Mouse (Mus musculus): ENCODE results near the gene Plekha4. TPM values are rescaled to one million over a fixed set of nuclear protein-coding genes. Genes with fewer than 3 reads are reported as not detected.
A peak's percentile ranks its signal among the peaks of the same experiment; 100 is the strongest.

Gene Plekha4
- polyA plus RNA-seq, 1 experiment from 2014 or later, result 0.50 TPM

DNA sequence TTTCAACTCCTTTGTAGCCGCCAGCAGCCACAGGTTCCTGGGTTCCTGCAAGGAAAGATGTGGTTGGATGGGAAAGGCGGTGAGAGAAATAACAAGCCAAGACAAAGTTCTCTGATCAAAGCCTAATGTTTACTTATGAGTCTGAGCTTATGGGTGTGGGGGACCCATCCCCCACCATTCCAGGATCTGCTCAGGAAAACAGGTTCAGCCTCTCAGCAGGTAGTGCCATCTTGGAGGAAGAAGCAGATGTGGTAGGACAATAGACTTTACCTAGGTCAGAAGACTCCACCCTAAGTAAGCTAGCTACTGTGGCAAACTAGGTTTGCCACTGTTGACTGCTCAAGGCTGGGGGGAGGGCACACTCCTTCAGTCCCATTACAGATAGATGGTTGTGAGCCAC, 38.7 kb downstream of the Plekha4 start:
- no peak for ATAC-seq
- H3K27ac ChIP-seq, result no peak overlapping the region
- no peak overlapping the region for H3K4me2 ChIP-seq
- H3K36me3 ChIP-seq (ENCODE audit: poor library complexity, severe bottlenecking), result no peaks in the 10 kb centered on the region
- H3K4me3 ChIP-seq, result no peak overlapping the region
- peaks cover 8% of the 10 kb centered on the region; the same call in 1 of the 2 replicates for H3K4me1 ChIP-seq
- WGBS, result 75% methylated on average over 2 of the region's 2 CpGs
- no peaks in the 10 kb centered on the region for H3K9me3 ChIP-seq (replicated peaks)
- H3K9ac ChIP-seq, result no peak overlapping the region
- H3K27me3 ChIP-seq, result 0 out of 2 replicates have a peak, but pooled peaks cover 7% of the 10 kb centered on the region

DNA sequence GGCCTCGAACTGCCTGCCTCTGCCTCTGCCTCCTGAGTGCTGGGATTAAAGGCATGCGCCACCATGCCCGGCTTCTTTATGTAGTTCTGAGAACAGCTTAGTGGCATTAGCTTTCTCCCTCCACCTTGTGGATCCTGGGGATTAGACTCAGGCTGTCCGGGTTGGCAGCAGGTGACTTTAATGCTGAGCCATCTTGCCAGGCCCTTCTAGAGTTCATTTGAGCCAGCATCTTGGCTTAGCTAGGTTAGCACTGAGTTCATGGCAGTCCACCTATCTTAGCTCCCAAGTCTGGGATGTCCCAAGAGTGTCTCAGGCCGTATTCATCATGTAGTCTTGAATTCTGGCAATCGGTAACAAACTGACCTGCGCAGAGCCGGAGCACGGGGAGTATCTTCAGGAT, 39.3 kb downstream of the Plekha4 start:
- Histone ChIP-seq H3K27ac (no peak overlapping the region), H3K4me3 (no peak overlapping the region), H3K9ac (no peak overlapping the region), H3K36me3 (ENCODE audit: poor library complexity, severe bottlenecking) (no peaks in the 10 kb centered on the region), H3K4me1 (peaks cover 11% of the 10 kb centered on the region; the same call in 1 of the 2 replicates), H3K9me3 (replicated peaks) (no peaks in the 10 kb centered on the region), H3K4me2 (no peak overlapping the region), H3K27me3 (0 out of 2 replicates have a peak, but pooled peaks cover 5% of the 10 kb centered on the region)
- 89% methylated on average over 9 of the region's 9 CpGs for WGBS
- no peak for ATAC-seq

DNA sequence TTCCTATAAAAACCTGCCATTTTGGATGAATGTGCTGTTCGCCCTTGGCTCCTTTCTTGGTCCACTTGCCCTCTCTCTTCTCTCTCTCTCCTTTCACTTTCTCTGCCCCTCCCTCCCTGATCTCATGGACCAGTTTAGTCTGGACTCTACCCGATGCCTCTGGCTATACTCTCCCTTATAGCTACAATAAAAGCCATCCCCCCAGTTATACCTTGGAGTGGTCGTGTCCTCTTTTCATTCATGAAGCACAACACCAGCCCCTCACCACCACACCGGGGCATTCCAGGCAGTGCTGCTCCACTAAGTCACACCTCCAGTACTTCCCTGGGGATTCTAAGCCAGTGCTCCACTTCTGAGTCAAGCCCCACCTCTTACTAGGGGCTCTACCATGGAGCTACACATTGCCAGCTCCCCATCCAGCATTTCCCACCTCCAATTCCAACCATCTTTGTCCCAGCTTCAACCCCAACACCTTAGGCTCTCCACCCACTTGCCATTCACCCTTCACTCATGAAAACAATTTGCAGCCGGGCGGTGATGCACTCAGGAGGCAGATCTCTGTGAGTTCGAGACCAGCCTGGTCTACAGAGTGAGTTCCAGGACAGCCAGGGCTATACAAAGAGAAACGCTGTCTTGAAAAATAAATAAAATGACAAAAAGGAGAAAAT, 41.1 kb downstream of the Plekha4 start:
- no peak overlapping the region for H3K9ac ChIP-seq
- no peak overlapping the region for H3K4me3 ChIP-seq
- no peaks in the 10 kb centered on the region for H3K36me3 ChIP-seq (ENCODE audit: poor library complexity, severe bottlenecking)
- 73% methylated on average over 8 of the region's 8 CpGs for WGBS
- H3K27me3 ChIP-seq, result 0 out of 2 replicates have a peak, but pooled peaks cover 5% of the 10 kb centered on the region
- peak overlapping the region; percentile 81 for H3K4me2 ChIP-seq
- H3K9me3 ChIP-seq (replicated peaks), result no peaks in the 10 kb centered on the region
- peaks cover 27% of the 10 kb centered on the region for H3K4me1 ChIP-seq
- no peak for ATAC-seq
- peak overlapping the region; percentile 55; the same call in 1 of the 2 replicates for H3K27ac ChIP-seq

DNA sequence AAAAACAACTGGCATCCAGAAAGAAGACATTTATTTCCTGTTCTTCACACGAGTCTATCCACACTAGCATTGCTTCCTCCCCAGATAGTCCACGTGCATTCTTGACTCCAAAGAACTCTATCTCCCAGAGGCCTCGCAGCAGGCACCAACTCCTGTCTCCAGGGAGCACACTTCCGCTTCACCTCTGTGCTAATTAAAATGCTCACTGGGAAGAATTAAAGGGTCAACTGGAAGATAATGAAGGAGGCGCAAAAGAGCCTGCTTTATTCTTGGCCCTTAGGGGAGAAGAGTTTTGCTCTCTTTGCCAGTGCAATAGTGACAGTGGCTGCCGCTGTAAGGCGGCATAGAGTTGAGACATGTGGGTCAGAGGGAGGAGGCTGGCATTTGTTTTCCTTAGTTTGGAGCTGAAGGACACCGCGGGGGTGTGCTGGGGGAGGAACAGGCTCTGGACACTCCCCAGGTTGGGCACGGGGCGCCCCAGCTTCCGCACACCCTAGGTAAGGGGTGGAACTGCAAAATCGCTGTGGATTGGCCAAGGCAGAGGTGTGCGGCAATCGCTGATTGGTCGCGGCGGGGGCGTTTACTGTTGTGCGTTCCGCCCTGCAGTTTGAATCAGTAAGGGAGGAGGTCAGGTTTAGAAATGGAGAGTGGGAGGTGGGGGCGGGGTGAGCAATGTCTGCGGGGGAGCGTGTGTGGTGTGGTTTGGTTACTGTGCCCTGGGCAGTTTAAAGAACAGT, 41.8 kb downstream of the Plekha4 start:
- peak; percentile 95 for ATAC-seq
- H3K36me3 ChIP-seq (ENCODE audit: poor library complexity, severe bottlenecking), result no peaks in the 10 kb centered on the region
- under 1% methylated on average over 24 of the region's 24 CpGs for WGBS
- H3K9me3 ChIP-seq (replicated peaks), result no peaks in the 10 kb centered on the region
- H3K4me1 ChIP-seq, result peaks cover 30% of the 10 kb centered on the region
- peak overlapping the region; percentile 48 for H3K4me3 ChIP-seq
- H3K9ac ChIP-seq, result peak overlapping the region; percentile 61
- H3K27me3 ChIP-seq, result 0 out of 2 replicates have a peak, but pooled peaks cover 3% of the 10 kb centered on the region
- peak overlapping the region; percentile 55 for H3K27ac ChIP-seq
- peak overlapping the region; percentile 81 for H3K4me2 ChIP-seq

DNA sequence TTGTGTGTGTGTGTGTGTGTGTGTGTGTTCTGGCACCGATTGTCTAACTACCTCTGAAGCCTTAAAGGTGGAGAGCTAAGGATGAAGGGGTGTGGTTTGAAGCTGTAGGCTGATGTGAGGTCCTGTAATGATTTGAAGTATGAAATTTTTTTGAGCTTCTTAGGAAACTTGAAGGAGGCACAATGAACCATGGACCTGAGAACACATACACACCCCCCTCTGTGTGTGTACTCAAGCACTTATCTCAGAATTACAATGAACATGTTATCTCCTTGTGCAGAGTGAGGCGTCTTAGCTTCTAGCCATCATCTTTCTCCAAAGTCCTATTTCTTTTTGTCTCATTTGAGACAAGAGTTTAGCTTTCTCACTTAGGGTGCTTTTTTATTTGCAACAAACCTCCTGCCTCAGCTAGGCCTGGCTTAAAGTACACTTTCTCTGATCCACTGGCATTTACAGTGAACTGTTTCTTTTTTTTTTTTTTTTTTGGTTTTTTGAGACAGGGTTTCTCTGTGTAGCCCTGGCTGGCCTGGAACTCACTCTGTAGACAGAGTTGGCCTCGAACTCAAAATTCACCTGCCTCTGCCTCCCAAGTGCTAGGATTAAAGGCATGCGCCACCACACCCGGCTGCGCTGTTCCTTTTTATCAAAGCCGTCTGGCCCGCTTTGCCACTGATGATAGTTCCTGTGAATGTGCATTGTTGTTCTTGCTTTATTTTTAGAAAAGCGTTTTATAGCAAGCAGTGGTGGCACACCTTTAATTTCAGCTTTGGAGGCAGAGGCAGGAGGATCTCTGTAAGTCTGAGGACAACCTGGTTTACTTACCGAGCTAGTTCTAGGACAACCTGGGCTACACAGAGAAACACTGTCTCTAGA, 42.7 kb downstream of the Plekha4 start:
- no peak for ATAC-seq
- peak overlapping the region; percentile 48 for H3K4me3 ChIP-seq
- 78% methylated on average over 10 of the region's 10 CpGs for WGBS
- peak overlapping the region; percentile 32 for H3K9ac ChIP-seq
- peak overlapping the region; percentile 81 for H3K4me2 ChIP-seq
- no peaks in the 10 kb centered on the region for H3K9me3 ChIP-seq (replicated peaks)
- H3K27me3 ChIP-seq, result 0 out of 2 replicates have a peak, but pooled peaks cover 3% of the 10 kb centered on the region
- H3K4me1 ChIP-seq, result peaks cover 30% of the 10 kb centered on the region
- H3K27ac ChIP-seq, result peak overlapping the region; percentile 51; the same call in 1 of the 2 replicates
- no peaks in the 10 kb centered on the region for H3K36me3 ChIP-seq (ENCODE audit: poor library complexity, severe bottlenecking)

DNA sequence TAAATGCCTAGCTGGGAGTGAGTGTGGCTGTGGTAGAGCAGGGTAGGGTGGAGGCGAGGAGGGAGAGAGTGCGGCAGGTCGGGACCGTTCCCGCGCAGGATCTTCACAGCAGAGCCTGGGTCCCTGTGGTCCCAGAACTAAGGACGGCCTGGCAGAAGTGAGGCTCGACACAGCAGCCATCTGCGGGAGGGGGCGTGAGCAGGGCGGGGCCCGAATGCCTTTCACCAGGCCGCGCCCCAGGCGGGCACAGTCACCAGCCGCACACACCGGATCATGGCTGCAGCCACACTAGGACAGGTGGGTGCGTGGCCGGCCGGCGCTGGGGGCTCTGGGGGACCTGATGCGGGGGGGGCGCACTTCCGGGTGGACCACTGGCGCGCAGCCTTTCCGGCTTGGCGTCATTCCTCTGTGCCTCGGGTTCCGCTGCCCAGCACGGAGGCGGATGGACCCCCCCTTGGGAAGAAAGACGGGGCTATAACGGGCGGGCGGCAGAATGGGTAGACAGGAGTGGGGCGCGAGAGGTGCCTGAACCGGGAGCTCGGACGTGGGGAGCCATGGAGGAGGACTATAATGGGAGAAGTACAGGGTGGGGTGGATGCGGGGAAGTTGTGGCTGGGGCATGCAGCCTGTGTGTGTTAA, 44.1 kb downstream of the Plekha4 start, which contains the start of gene Bcat2:
Gene Bcat2, plus strand, starts transcription at position 51 of the 639 bp plus-strand sequence.
- H3K36me3 ChIP-seq (ENCODE audit: poor library complexity, severe bottlenecking), result no peaks in the 10 kb centered on the region
- peaks cover 30% of the 10 kb centered on the region for H3K4me1 ChIP-seq
- peak within 1 kb of the TSS; percentile 88 for H3K27ac ChIP-seq
- H3K9me3 ChIP-seq (replicated peaks), result no peaks in the 10 kb centered on the region
- H3K9ac ChIP-seq, result peak within 1 kb of the TSS; percentile 89
- peak within 1 kb of the TSS; percentile 77 for H3K4me2 ChIP-seq
- whole genome bisulfite sequencing, result under 1% methylated on average over 37 of the region's 42 CpGs
- 0 out of 2 replicates have a peak, but pooled peaks cover 3% of the 10 kb centered on the region for H3K27me3 ChIP-seq
- H3K4me3 ChIP-seq, result peak within 1 kb of the TSS; percentile 67
- ATAC-seq, result peak; percentile 75

DNA sequence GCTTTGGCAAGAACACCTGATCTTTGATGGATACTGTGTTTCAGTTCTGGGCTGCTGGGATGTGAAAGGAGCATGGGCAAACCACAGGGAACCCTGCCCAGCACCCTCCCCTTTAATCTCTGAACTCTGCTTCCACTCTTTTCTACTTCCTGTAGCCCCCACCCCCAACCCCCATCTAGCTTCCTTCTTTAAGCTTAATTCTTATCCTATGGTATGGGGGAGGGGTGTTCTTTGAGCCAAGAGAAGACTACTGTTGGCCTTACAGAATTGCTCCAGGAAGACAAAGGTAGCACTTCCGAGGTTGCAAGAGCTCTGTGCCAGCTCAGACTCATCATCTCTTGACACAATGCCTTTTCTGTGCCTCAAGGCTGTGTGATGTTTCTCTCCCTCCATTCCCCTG, 45.8 kb downstream of the Plekha4 start:
- H3K27me3 ChIP-seq, result no peaks in the 10 kb centered on the region
- no peak overlapping the region for H3K27ac ChIP-seq
- no peak for ATAC-seq
- WGBS, result 59% methylated on average over 1 of the region's 1 CpGs
- H3K9ac ChIP-seq, result no peak overlapping the region
- peaks cover 30% of the 10 kb centered on the region for H3K4me1 ChIP-seq
- no peaks in the 10 kb centered on the region for H3K9me3 ChIP-seq (replicated peaks)
- no peak overlapping the region for H3K4me3 ChIP-seq
- H3K36me3 ChIP-seq (ENCODE audit: poor library complexity, severe bottlenecking), result peaks cover 14% of the 10 kb centered on the region
- peak overlapping the region; percentile 77; the same call in 1 of the 2 replicates for H3K4me2 ChIP-seq

DNA sequence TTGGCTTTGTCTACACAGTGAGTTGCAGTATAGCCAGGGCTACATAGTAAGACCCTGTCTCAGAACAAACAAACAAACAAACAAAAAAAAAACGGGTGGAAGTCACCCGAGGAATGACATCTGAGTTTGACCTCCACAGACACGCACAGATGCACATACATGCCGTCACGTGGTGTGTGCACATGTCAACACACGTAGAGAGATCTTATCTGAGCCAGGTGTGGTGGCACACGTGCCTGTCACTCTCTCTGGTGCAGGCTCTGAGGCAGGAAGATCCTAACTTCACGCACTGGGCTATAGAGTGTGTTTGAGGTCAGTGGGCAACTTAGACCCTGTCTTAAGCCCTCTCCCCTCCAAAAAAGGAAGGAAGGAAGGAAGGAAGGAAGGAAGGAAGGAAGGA, 47.8 kb downstream of the Plekha4 start:
- H3K4me3 ChIP-seq, result no peak overlapping the region
- peaks cover 26% of the 10 kb centered on the region for H3K36me3 ChIP-seq (ENCODE audit: poor library complexity, severe bottlenecking)
- peaks cover 23% of the 10 kb centered on the region for H3K4me1 ChIP-seq
- H3K9me3 ChIP-seq (replicated peaks), result no peaks in the 10 kb centered on the region
- H3K27ac ChIP-seq, result no peak overlapping the region
- H3K4me2 ChIP-seq, result no peak overlapping the region
- H3K9ac ChIP-seq, result no peak overlapping the region
- 87% methylated on average over 8 of the region's 8 CpGs for WGBS
- no peak for ATAC-seq
- H3K27me3 ChIP-seq, result no peaks in the 10 kb centered on the region

DNA sequence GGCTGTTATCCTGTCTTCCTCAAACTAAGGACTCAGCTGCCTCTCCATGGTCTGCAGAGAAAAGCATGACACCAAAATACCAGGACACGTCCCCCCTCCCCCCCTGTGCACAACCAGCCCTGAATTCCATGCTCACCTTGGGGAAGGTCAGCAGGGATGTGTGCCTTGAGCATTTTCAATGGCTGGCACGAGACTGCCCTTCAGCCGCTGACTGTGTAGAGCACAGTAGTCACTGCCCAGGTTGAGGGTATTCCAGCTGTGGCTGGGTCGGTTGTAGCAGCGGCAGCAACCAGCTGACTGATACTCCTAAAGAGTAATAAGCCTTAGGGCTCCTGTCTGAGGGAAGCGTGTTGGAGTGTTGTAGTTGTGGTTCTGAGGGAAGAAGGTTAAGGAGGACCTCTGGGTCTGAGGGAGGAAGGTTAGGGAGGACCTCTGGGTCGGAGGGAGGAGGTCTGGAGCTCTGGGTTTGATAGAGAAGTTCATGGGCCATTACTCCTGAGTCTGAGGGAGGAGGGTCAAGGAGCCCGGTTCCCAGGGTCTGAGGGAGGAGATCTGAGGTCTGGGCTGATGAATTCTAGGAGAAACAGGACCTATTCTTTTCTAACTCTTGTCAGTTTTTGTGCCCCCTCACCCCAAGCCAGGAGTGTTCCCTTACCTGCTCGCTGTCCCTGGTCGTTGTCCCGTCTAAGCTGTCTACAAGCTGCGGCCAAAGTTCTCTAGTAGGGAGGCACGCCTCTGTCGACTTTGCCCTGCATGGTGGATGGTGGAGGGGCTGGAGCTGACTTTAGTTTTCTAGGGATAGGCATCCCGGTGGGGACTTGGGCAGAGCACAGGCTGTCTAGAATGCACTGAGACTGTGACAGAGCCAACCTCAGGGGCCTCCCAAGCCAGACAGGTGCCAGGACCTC, 48.6 kb downstream of the Plekha4 start:
- ATAC-seq, result no peak
- Histone ChIP-seq H3K4me3 (no peak overlapping the region), H3K27ac (no peak overlapping the region), H3K9ac (no peak overlapping the region), H3K36me3 (ENCODE audit: poor library complexity, severe bottlenecking) (peaks cover 26% of the 10 kb centered on the region), H3K27me3 (no peaks in the 10 kb centered on the region), H3K4me1 (peaks cover 22% of the 10 kb centered on the region), H3K4me2 (no peak overlapping the region), H3K9me3 (replicated peaks) (no peaks in the 10 kb centered on the region)
- 86% methylated on average over 15 of the region's 15 CpGs for WGBS

DNA sequence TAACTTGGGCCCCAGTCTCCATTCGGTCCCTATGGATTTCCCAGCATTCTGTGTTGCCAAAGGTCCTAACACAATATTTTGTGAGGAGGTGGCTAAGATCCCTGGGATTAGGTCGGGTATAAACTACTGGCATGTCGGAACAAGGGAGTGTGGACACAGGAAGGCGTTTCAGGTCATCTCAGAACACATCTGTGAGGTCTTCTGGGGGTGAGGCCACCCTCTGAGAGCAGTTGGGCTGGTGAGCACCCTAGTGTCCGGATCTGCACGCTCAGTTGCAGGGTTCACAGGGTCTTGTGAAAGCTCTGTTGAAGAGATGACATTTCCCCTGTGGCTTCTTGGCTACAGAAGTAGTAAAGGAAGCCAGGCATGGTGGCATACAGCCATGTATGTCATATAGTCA, 59.8 kb downstream of the Plekha4 start:
- Histone ChIP-seq H3K4me2 (no peak overlapping the region), H3K4me3 (no peak overlapping the region), H3K27me3 (no peaks in the 10 kb centered on the region), H3K9me3 (replicated peaks) (no peaks in the 10 kb centered on the region), H3K36me3 (ENCODE audit: poor library complexity, severe bottlenecking) (peaks cover 35% of the 10 kb centered on the region), H3K9ac (no peak overlapping the region), H3K27ac (no peak overlapping the region), H3K4me1 (peaks cover 6% of the 10 kb centered on the region; the same call in 1 of the 2 replicates)
- WGBS, result 90% methylated on average over 6 of the region's 6 CpGs
- ATAC-seq, result no peak

Data from forebrain, embryonic 13.5 days (tissue).